Mouse (Mus musculus): ENCODE measurements around the gene Gars.

The Gars gene

DNA sequence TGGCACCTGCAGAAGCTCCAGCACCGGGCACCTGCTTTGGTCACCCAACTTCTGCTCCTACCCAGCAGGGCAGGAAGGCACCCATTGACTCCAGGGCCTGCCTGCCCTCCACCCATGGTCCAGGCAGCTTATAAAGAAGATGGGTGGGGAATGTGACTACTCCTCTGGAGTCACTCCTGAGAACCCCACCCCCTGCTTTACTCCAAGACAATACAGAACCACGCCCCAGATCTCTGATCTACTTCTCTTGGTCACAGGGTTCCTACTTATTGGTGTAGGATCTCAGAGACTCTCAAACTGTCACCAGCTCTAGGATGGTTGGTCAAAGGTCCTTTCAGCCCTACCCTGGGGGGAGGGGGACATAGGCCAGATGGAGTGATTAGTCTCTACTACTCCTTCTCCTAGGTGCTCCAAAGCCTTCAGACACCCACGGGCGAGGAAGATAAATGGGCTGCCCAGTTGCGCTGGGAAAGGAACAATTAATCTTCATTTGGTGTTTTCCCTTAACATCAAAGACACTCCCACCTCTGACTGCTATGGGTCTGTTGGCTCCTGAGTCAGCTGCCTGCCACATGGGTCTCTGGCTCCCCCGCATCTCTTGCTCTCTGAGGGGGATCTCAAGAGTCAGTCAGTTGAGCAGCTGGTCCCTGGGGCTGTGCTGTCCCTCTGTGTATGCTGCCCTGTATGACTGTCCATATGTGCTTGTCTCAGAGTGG is 55.8 kb downstream of the Gars start:
- DNase-seq (ENCODE audit: low spot score in 2 of 2): no peak

DNA sequence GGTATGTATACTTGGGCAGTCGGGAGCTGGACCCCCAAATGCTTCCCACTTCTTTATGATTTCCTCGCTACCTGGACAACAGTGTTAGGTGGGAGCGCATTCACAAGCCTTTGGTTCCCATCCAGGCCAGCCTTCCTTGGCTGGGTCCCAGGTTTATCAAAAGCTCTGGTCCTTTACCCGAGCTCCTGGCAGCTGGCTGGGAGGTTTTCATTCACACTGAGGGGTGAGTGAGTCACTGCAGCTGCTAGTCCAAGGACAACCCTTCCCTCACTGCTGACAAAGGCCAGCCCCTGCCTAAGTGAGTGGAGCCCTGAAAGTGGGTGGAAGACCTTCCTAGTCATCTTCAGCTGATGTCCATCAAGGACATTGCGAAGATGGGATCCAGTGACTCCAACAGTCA is 60.2 kb downstream of the Gars start:
- DNase-seq (ENCODE audit: low spot score in 2 of 2): peak in 1 of 2 experiments; percentile 39

GRCm38 (mm10) chr6:55098603-55099002 is 60.8 kb downstream of the Gars start:
- DNase-seq (ENCODE audit: low spot score in 2 of 2): peak in 1 of 2 experiments; percentile 15

DNA sequence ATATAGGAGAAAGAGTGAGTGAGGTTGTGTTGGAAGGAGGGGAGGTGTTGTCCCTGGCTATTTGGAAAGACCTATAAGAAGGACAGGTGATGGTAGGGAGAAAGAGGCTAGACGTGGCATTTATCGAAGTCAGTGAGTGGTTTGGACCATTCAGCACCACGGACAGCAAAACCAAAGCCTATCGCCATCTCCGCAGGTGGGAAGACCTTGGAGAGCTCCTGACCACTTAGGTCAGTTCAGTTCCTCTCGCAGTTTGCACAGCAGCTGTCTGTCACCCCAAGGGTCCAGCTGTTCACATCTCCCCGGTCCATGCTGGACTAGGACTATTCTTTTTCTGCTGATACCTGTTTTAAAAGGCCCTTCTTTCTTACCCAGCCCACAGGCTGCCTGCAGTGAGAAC is 70.6 kb downstream of the Gars start:
- no peak for DNase-seq (ENCODE audit: low spot score in 2 of 2)

- DNase-seq (ENCODE audit: low spot score in 2 of 2): no peak
These were observed 79.7 kb downstream of the Gars start for GRCm38 (mm10) chr6:55117325-55118109.

GRCm38 (mm10) chr6:55123056-55123455 is 85.2 kb downstream of the Gars start:
- DNase-seq (ENCODE audit: low spot score in 2 of 2): no peak

- no peak for DNase-seq (ENCODE audit: low spot score in 2 of 2)
These were observed 88.8 kb downstream of the Gars start for GRCm38 (mm10) chr6:55126576-55126975.

DNA sequence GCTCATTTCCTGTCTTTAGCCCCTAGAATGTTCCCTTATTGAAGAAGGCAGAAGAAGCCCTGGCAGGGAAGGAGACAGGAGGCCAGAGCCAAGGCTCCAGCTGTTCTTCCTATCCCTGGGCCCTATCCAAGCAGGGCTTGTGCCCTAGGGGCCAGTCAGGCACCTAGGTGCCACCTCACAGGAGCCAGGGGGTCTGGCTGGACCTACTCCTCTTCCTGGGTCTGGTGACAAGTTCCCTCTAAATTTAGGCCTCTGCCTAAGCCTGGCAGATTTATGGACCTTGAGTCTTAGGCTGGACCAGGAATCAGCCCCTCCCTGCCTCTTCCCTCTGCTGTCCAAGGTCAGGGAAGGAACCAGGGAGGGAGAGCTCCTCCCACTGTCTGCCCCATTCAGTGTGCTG is 90.6 kb downstream of the Gars start:
- DNase-seq (ENCODE audit: low spot score in 2 of 2): no peak

Data from left cerebral cortex, adult 9 months (tissue).